Mouse (Mus musculus) CD4-positive, CD25-positive, alpha-beta regulatory T cell, adult 4 months (primary cell): ENCODE results near the gene Lamb3. TPM values are rescaled to one million over a fixed set of nuclear protein-coding genes. Genes with fewer than 3 reads are reported as not detected.
A peak's percentile ranks its signal among the peaks of the same experiment; 100 is the strongest.
"Not testable (repeated sequence)": the region's sequence is repeated elsewhere in the genome, so short reads cannot be mapped to it uniquely, and the experiment has no call there.

ENCODE experiments used
- ATAC-seq: one replicate; pipeline ENCODE4 v1.8.0; 2017
- polyA plus RNA-seq, 2 experiments: library from polyadenylated mRNA; unstranded; fragments of 100-300 nt; shearing (Covaris generic); gene quantifications; one replicate each; pipeline ENCODE4 v1.2.1; 2017

Lamb3 gene
- polyA plus RNA-seq, 2 experiments from 2014 or later: 22.2 to 30.4 TPM

- no peak for ATAC-seq
Observed at GRCm38 (mm10) chr1:193250026-193250425, 42.5 kb downstream of the Lamb3 start.

- no peak for ATAC-seq
Observed at GRCm38 (mm10) chr1:193251386-193251785, 43.9 kb downstream of the Lamb3 start.

GRCm38 (mm10) chr1:193252616-193253015 is 45.1 kb downstream of the Lamb3 start:
- ATAC-seq: no peak

GRCm38 (mm10) chr1:193253895-193254294 is 46.4 kb downstream of the Lamb3 start:
- not testable (repeated sequence) for ATAC-seq

GRCm38 (mm10) chr1:193255032-193255431 is 47.5 kb downstream of the Lamb3 start:
- ATAC-seq: no peak

GRCm38 (mm10) chr1:193255488-193256288 is 48.2 kb downstream of the Lamb3 start:
- peak; percentile 78 for ATAC-seq

GRCm38 (mm10) chr1:193256289-193256577 is 48.7 kb downstream of the Lamb3 start:
- ATAC-seq: no peak

- ATAC-seq: no peak
Observed at GRCm38 (mm10) chr1:193256621-193257098, 49.2 kb downstream of the Lamb3 start.

GRCm38 (mm10) chr1:193259559-193259958 is 52.1 kb downstream of the Lamb3 start:
- no peak for ATAC-seq

GRCm38 (mm10) chr1:193261897-193262548 is 54.5 kb downstream of the Lamb3 start:
- no peak for ATAC-seq

GRCm38 (mm10) chr1:193263026-193263907 is 55.8 kb downstream of the Lamb3 start:
- ATAC-seq: peak; percentile 4

GRCm38 (mm10) chr1:193263955-193264598 is 56.6 kb downstream of the Lamb3 start, which contains the start of gene Hsd11b1:
Gene Hsd11b1, minus strand, starts transcription at chr1:193264075.
- ATAC-seq: peak; percentile 98

- no peak for ATAC-seq
Observed at GRCm38 (mm10) chr1:193265734-193266133, 58.2 kb downstream of the Lamb3 start.

- ATAC-seq: no peak
Observed at GRCm38 (mm10) chr1:193270965-193271763, 63.7 kb downstream of the Lamb3 start.

- peak; percentile 23 for ATAC-seq
Observed at GRCm38 (mm10) chr1:193272137-193272915, 64.8 kb downstream of the Lamb3 start.

- ATAC-seq: peak; percentile 68
Observed at GRCm38 (mm10) chr1:193272916-193273601, 65.6 kb downstream of the Lamb3 start, which contains the start of gene G0s2. Gene G0s2, minus strand, starts transcription at chr1:193273217.

- ATAC-seq: no peak
Observed at GRCm38 (mm10) chr1:193274407-193275071, 67.0 kb downstream of the Lamb3 start.

GRCm38 (mm10) chr1:193278414-193279045 is 71.0 kb downstream of the Lamb3 start:
- no peak for ATAC-seq

GRCm38 (mm10) chr1:193279492-193279891 is 72.0 kb downstream of the Lamb3 start:
- ATAC-seq: no peak
